Mouse (Mus musculus) spleen, adult 18-20 months (tissue): ENCODE results near the gene Gab2.

ENCODE experiments used
- DNase-seq, 2 experiments: peaks; one replicate each; pipeline ENCODE4 v3.0.0; 2022; ENCODE audit warnings: mixed read lengths in 2 of 2

Gene Gab2

GRCm38 (mm10) chr7:97081242-97081958, at the start of gene Gab2:
Gene Gab2, plus strand, starts transcription at chr7:97081586.
- peak; percentile 34 to 56 for DNase-seq

GRCm38 (mm10) chr7:97032412-97032811, 49.0 kb upstream of the Gab2 start:
- DNase-seq = no peak

- no peak for DNase-seq
These were observed 41.7 kb upstream of the Gab2 start for GRCm38 (mm10) chr7:97039641-97040040.

GRCm38 (mm10) chr7:97041868-97042449, 39.4 kb upstream of the Gab2 start:
- no peak for DNase-seq

GRCm38 (mm10) chr7:97042981-97043380, 38.4 kb upstream of the Gab2 start:
- no peak for DNase-seq

- DNase-seq = no peak
These were observed 20.4 kb upstream of the Gab2 start for GRCm38 (mm10) chr7:97060966-97061365.

- DNase-seq = no peak
These were observed 9.9 kb upstream of the Gab2 start for GRCm38 (mm10) chr7:97071512-97071911.

- no peak for DNase-seq
These were observed 9.3 kb upstream of the Gab2 start for GRCm38 (mm10) chr7:97072061-97072460.

GRCm38 (mm10) chr7:97074974-97075373, 6.4 kb upstream of the Gab2 start:
- DNase-seq = no peak

- DNase-seq = no peak
These were observed 4.4 kb upstream of the Gab2 start for GRCm38 (mm10) chr7:97076977-97077376.

GRCm38 (mm10) chr7:97078685-97079084, 2.7 kb upstream of the Gab2 start:
- no peak for DNase-seq

- no peak for DNase-seq
These were observed 2.2 kb upstream of the Gab2 start for GRCm38 (mm10) chr7:97079145-97079544.

- DNase-seq = no peak
These were observed 1.6 kb upstream of the Gab2 start for GRCm38 (mm10) chr7:97079651-97080365.

GRCm38 (mm10) chr7:97080621-97081241, 655 bp upstream of the Gab2 start:
- no peak for DNase-seq

- no peak for DNase-seq
These were observed 503 bp downstream of the Gab2 start for GRCm38 (mm10) chr7:97081959-97082218.

- peak; percentile 15 to 24 for DNase-seq
These were observed 1.1 kb downstream of the Gab2 start for GRCm38 (mm10) chr7:97082219-97083101.

GRCm38 (mm10) chr7:97083579-97083978, 2.2 kb downstream of the Gab2 start:
- DNase-seq = no peak

GRCm38 (mm10) chr7:97084181-97084580, 2.8 kb downstream of the Gab2 start:
- DNase-seq = no peak

GRCm38 (mm10) chr7:97085291-97085690, 3.9 kb downstream of the Gab2 start:
- no peak for DNase-seq

- no peak for DNase-seq
These were observed 12.9 kb downstream of the Gab2 start for GRCm38 (mm10) chr7:97094241-97094640.

GRCm38 (mm10) chr7:97108119-97108518, 26.7 kb downstream of the Gab2 start:
- DNase-seq = no peak

GRCm38 (mm10) chr7:97128949-97129348, 47.6 kb downstream of the Gab2 start:
- DNase-seq = no peak

GRCm38 (mm10) chr7:97136453-97136852, 55.1 kb downstream of the Gab2 start:
- no peak for DNase-seq
